Mouse (Mus musculus): ENCODE results near the gene Dnajb7.

- no peak for TF ChIP-seq CTCF (IDR thresholded peaks at IDR 0.05; ENCODE audit: insufficient read depth, low read length)
- no peak for TF ChIP-seq POLR2A (IDR thresholded peaks at IDR 0.05; ENCODE audit: borderline replicate concordance, extremely low read depth, low read depth, low read length)
Measured at GRCm38 (mm10) chr15:81394211-81394915, 13.7 kb downstream of the Dnajb7 start.
